Mouse (Mus musculus) intestine, embryonic 14.5 days (tissue): ENCODE results near the gene Chmp2a. TPM values are rescaled to one million over a fixed set of nuclear protein-coding genes. Genes with fewer than 3 reads are reported as not detected.

Experiments
- ATAC-seq: fragments of 200-750 bp; cut with Nextera tagmentation; replicated peaks from 2 replicates; pipeline ENCODE4 v1.8.0; 2017; ENCODE audit warnings: low read depth, moderate number of reproducible peaks, moderate TSS enrichment, moderate library complexity; ENCODE audit not compliant: low FRiP score, low TSS enrichment
- DNase-seq: peaks from one replicate; pipeline ENCODE4 v3.0.0-alpha.2; 2018; ENCODE audit warnings: low spot score
- H3K27ac ChIP-seq: fragments of 300-500 bp; sonication (generic); 2 replicates; pipeline ENCODE4 v1.5.1; 2014; ENCODE audit warnings: low read depth, mild to moderate bottlenecking, control low read depth
- H3K27me3 ChIP-seq: fragments of 300-500 bp; sonication (generic); replicated peaks from 2 replicates; pipeline ENCODE4 v1.6.1; 2014; ENCODE audit warnings: low read length, control low read depth; ENCODE audit not compliant: control insufficient read depth, insufficient read depth
- H3K36me3 ChIP-seq: fragments of 300-500 bp; sonication (generic); 2 replicates; pipeline ENCODE4 v1.6.1; 2014; ENCODE audit warnings: low read length, control low read depth; ENCODE audit not compliant: control insufficient read depth, insufficient read depth
- H3K4me1 ChIP-seq: fragments of 300-500 bp; sonication (generic); replicated peaks from 2 replicates; pipeline ENCODE4 v1.6.1; 2014; ENCODE audit warnings: low read length, control low read depth, mixed read lengths; ENCODE audit not compliant: control insufficient read depth, insufficient read depth
- H3K4me2 ChIP-seq: fragments of 300-500 bp; sonication (generic); 2 replicates; pipeline ENCODE4 v1.6.1; 2014; ENCODE audit warnings: low read length
- H3K4me3 ChIP-seq: fragments of 300-500 bp; sonication (generic); 2 replicates; pipeline ENCODE4 v1.5.1; 2014; ENCODE audit warnings: low read depth, low read length, control low read depth, mixed read lengths
- H3K9ac ChIP-seq: fragments of 300-500 bp; sonication (generic); 2 replicates; pipeline ENCODE4 v1.6.1; 2014; ENCODE audit warnings: mild to moderate bottlenecking, low read length
- H3K9me3 ChIP-seq: fragments of 300-500 bp; sonication (generic); 2 replicates; pipeline ENCODE4 v1.6.1; 2016; ENCODE audit warnings: low read length, control low read depth; ENCODE audit not compliant: control insufficient read depth
- WGBS: fragments of 180-500 bp; shearing (Covaris S2); extraction: QIAGEN DNeasy Blood & Tissue Kit; methylation state at CpG from one replicate; pipeline ENCODE4 v1.1.7; 2014; 5-methylcytosine and 5-hydroxymethylcytosine counted together
- polyA plus RNA-seq: library from polyadenylated mRNA; unstranded; fragments of >200 nt; fragmentation: Nextera tagmentation; extraction: Ambion mirVana; gene quantifications from 2 replicates; pipeline ENCODE4 v1.2.1, GENCODE M21; 2014

Chmp2a gene
- polyA plus RNA-seq, 1 experiment from 2014 or later: 161 TPM

DNA sequence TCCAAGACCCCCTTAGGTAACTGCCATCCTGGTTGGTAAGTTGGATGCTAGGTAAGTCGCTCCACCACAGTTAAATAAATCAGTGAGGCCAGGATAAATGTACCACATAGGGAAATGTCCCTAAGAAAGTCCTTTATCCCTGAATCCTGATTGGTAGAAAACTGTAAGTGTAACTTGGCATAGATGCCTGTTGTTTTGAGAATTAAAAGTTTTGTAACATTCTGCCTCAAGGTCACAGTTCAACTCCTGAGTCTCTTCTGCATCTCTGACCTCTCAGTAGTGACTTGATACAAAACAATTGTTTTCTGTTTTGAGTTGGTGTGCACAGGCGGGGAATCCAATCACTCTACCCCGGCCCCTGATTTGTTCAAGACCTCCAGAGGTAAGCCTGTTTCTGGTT, 35.8 kb downstream of the Chmp2a start, which contains the start of gene Trim28:
Trim28 (plus strand) TSS at position 264 of the 400 bp plus-strand sequence.
- 76% methylated on average over 3 of the region's 3 CpGs for WGBS
- Histone ChIP-seq H3K4me1 (no peaks in the 10 kb centered on the region), H3K36me3 (no peaks in the 10 kb centered on the region), H3K4me3 (no peak within 1 kb of the TSS), H3K27me3 (no peaks in the 10 kb centered on the region), H3K9me3 (no peaks in the 10 kb centered on the region), H3K4me2 (no peak within 1 kb of the TSS), H3K27ac (no peak within 1 kb of the TSS), H3K9ac (no peak within 1 kb of the TSS)
- ATAC-seq: no peak
- no peak for DNase-seq

DNA sequence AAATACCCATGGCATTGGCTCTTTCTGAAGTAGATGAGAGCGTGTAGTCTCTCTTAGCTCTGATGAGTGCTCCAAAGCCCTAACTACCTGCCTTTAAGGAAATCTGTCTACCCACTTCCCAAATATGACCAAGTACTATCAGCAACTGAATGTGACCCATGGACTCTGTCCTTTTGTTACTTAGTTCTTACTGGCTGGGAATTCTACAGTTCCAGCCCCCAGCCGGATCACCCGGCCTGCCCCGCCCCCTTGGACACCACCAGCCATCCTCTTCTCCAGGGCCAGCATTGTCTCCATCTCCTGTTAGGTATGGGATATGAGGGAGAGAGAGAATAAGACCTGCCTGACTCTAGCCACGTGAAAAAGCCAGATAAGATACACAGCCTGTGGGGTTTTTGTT, 36.6 kb downstream of the Chmp2a start, which contains the start of gene Slc27a5:
Slc27a5 (minus strand) TSS at position 140 of the 400 bp plus-strand sequence.
- H3K9ac ChIP-seq: no peak within 1 kb of the TSS
- no peak within 1 kb of the TSS for H3K4me2 ChIP-seq
- no peak within 1 kb of the TSS for H3K4me3 ChIP-seq
- H3K4me1 ChIP-seq: no peaks in the 10 kb centered on the region
- DNase-seq (no peak), ATAC-seq (no peak)
- 77% methylated on average over 5 of the region's 5 CpGs for WGBS
- H3K36me3 ChIP-seq: no peaks in the 10 kb centered on the region
- H3K27ac ChIP-seq: no peak within 1 kb of the TSS
- no peaks in the 10 kb centered on the region for H3K27me3 ChIP-seq
- H3K9me3 ChIP-seq: no peaks in the 10 kb centered on the region

DNA sequence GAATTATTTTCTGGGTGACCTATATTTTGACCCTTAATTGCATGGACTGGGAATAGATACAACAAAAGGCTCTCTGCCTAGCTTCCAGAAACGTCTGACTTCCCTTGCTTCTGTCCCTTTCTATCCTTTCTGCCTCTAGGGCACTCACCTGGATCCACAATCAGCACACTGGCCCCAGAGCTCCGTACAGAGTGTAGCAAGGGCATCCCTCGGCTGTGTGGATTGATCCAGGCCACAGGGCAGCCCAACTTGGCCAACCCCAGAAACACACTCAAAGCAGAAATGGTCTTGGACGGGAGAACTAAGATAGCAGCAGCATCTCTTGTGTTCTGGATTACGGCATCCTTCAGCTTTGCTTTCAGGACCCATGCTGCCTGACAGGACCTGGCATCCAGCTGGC, 37.4 kb downstream of the Chmp2a start:
- DNase-seq: no peak
- H3K4me3 ChIP-seq: no peak overlapping the region
- 73% methylated on average over 5 of the region's 5 CpGs for WGBS
- no peaks in the 10 kb centered on the region for H3K9me3 ChIP-seq
- H3K27me3 ChIP-seq: no peaks in the 10 kb centered on the region
- H3K4me1 ChIP-seq: no peaks in the 10 kb centered on the region
- no peak overlapping the region for H3K9ac ChIP-seq
- H3K4me2 ChIP-seq: no peak overlapping the region
- no peak overlapping the region for H3K27ac ChIP-seq
- H3K36me3 ChIP-seq: no peaks in the 10 kb centered on the region
- no peak for ATAC-seq

DNA sequence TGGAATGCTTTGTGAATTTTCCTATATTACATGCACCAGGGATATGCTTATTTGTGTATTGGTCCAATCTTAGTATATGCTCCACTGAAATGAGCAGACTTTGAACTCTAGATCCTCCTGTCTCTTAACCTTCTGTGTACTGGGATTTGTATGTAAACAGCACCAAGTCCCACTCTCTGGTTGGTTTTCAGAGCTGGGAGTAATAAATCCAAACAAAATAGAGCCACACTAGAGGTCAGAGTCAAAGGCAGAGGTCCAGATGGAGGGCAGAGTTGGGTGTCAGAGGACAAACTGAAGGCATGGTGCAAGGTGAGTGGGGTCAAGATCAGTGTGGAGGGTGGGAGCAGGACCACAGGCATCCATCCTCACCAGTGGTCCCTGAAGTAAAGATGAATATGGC, 38.7 kb downstream of the Chmp2a start:
- Histone ChIP-seq H3K4me1 (no peaks in the 10 kb centered on the region), H3K27ac (no peak overlapping the region), H3K4me2 (no peak overlapping the region), H3K27me3 (no peaks in the 10 kb centered on the region), H3K9me3 (no peaks in the 10 kb centered on the region), H3K4me3 (no peak overlapping the region), H3K9ac (no peak overlapping the region), H3K36me3 (no peaks in the 10 kb centered on the region)
- ATAC-seq (no peak), DNase-seq (no peak)

DNA sequence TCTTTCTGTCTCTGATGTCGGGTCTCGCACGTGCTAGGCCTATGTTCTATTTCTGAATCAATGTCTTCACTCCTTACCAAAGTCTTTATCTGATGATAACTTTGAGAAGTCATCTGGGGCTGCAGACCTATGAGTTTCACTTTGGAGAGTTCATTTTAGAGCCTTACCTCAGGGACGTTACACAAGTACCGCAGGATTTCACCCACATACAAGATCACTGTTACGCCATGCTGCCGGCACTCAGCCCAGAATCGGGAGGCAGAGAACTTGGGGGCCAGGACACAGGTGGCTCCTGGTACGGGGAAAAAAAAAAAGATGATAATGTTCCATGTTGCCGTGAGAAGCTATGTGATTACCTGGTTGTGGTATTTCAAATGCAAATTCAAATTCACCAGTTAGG, 41.5 kb downstream of the Chmp2a start:
- no peak overlapping the region for H3K4me3 ChIP-seq
- no peak overlapping the region for H3K27ac ChIP-seq
- H3K9me3 ChIP-seq: no peaks in the 10 kb centered on the region
- no peak overlapping the region for H3K9ac ChIP-seq
- no peak overlapping the region for H3K4me2 ChIP-seq
- DNase-seq (no peak), ATAC-seq (no peak)
- no peaks in the 10 kb centered on the region for H3K36me3 ChIP-seq
- no peaks in the 10 kb centered on the region for H3K27me3 ChIP-seq
- 87% methylated on average over 10 of the region's 10 CpGs for WGBS
- H3K4me1 ChIP-seq: no peaks in the 10 kb centered on the region

DNA sequence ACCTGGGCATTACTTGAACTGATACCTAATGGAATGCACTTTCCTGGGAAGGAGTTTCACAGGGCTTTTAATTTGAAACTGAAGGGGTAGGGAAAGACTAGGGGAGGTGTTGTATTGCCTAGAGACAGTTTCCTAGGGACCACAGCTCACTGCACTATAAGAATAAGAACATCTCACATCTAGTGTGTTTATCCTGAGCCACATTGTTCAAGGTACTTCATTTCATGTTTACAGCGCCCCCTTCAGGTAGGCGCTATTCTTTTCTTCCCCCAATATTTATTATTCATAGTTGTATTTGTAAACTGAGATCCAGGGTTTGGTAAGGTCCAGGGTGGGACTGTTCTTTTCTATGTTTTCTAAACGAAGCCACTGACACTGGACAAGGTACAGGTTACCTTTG, 42.4 kb downstream of the Chmp2a start:
- no peak overlapping the region for H3K9ac ChIP-seq
- ATAC-seq: no peak
- WGBS: under 1% methylated on average over 3 of the region's 3 CpGs

DNA sequence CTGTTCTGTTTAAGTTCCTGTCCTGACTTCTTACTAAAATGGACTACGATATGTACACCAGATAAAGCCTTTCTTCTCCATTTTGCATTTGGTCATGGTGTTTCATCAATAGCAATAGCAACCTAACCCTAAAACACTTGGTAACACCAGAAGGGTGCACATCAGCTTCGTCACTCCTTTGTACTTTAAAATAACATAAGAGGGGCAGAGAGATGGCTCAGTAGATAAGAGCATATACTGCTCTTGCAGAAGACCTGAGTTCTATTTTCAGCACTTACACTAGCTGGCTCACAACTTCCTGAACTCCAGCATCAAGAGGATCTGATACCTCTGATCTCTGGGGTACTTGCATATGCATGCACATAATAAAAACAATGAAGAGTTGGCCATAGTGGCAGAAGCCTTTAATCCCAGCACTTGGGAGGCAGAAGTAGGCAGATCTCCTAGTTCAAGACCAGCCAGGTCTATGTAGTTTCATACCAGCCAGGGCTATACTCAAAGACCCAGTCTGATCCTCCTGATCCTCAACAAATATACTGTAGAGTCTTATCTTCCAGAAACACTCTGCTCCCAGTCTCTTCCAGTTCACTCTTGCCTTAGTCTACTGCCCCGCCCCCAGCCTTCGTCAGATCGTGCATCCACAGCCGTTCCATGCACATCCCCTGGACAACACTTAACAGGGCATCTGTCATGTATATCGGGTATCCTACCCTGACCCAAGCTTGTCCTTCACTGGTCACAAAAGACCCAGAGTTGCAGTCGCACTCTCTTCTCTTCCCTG, 47.0 kb downstream of the Chmp2a start:
- Histone ChIP-seq H3K4me3 (no peak overlapping the region), H3K27ac (no peak overlapping the region), H3K4me1 (no peaks in the 10 kb centered on the region), H3K36me3 (0 out of 2 replicates have a peak, but pooled peaks cover under 1% of the 10 kb centered on the region), H3K4me2 (no peak overlapping the region), H3K9me3 (no peaks in the 10 kb centered on the region), H3K9ac (no peak overlapping the region), H3K27me3 (no peaks in the 10 kb centered on the region)
- no peak for ATAC-seq
- no peak for DNase-seq
- WGBS: 79% methylated on average over 8 of the region's 8 CpGs

More for the DNA sequence above, 42.4 kb downstream of the Chmp2a start:
- no peaks in the 10 kb centered on the region for H3K36me3 ChIP-seq
- H3K4me2 ChIP-seq: no peak overlapping the region
- no peak overlapping the region for H3K4me3 ChIP-seq
- no peaks in the 10 kb centered on the region for H3K27me3 ChIP-seq
- H3K9me3 ChIP-seq: no peaks in the 10 kb centered on the region
- DNase-seq: no peak
- no peaks in the 10 kb centered on the region for H3K4me1 ChIP-seq
- H3K27ac ChIP-seq: no peak overlapping the region

DNA sequence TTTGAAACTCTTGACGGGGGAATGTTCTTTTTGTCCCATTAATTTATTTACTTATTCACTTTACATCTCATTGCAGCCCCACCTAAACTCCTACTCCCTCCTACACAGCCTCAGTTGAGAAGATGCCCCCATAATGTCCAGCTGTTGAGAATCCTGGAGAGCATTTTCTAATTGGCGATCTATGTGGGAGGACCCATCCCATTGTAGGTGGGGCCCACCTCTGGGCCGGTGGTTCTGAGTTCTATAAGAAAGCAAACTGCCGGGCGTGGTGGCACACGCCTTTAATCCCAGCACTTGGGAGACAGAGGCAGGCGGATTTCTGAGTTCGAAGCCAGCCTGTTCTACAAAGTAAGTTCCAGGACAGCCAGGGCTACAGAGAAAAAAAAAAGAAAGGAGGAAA, 47.7 kb downstream of the Chmp2a start:
- ATAC-seq: no peak
- 85% methylated on average over 8 of the region's 8 CpGs for WGBS
- Histone ChIP-seq H3K36me3 (peaks cover 7% of the 10 kb centered on the region), H3K27ac (no peak overlapping the region), H3K4me3 (no peak overlapping the region), H3K9ac (no peak overlapping the region), H3K4me2 (no peak overlapping the region), H3K9me3 (no peaks in the 10 kb centered on the region), H3K4me1 (no peaks in the 10 kb centered on the region), H3K27me3 (no peaks in the 10 kb centered on the region)
- no peak for DNase-seq

DNA sequence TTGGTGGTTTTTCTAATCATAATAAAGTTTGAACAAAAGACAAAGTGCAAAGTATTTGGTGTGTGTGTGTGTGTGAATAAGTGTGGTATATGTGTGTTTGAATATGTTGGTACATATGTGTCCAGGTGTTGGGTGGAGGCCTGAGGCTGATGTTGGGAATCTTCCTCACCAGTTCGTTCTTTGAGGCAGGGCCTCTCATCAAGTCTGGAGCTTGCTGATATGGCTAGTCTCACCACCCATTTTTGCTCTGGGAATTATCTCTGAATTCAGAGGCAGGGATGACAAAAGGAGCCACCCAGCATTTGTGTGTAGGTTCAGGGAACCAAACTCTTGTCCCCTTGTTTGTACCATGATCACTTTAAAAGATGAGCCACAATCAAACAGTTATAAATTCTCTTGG, 48.9 kb downstream of the Chmp2a start:
- no peak overlapping the region for H3K9ac ChIP-seq
- H3K9me3 ChIP-seq: no peaks in the 10 kb centered on the region
- 82% methylated on average over 1 of the region's 1 CpGs for WGBS
- H3K4me1 ChIP-seq: no peaks in the 10 kb centered on the region
- DNase-seq: no peak
- no peak overlapping the region for H3K4me2 ChIP-seq
- H3K27me3 ChIP-seq: no peaks in the 10 kb centered on the region
- no peak overlapping the region for H3K27ac ChIP-seq
- H3K4me3 ChIP-seq: no peak overlapping the region
- H3K36me3 ChIP-seq: peaks cover 10% of the 10 kb centered on the region
- no peak for ATAC-seq
